Mouse (Mus musculus): ENCODE results near the gene Pfdn6. TPM values are rescaled to one million over a fixed set of nuclear protein-coding genes. Genes with fewer than 3 reads are reported as not detected.

The Pfdn6 gene
- 61.6 TPM for total RNA-seq (2023)

DNA sequence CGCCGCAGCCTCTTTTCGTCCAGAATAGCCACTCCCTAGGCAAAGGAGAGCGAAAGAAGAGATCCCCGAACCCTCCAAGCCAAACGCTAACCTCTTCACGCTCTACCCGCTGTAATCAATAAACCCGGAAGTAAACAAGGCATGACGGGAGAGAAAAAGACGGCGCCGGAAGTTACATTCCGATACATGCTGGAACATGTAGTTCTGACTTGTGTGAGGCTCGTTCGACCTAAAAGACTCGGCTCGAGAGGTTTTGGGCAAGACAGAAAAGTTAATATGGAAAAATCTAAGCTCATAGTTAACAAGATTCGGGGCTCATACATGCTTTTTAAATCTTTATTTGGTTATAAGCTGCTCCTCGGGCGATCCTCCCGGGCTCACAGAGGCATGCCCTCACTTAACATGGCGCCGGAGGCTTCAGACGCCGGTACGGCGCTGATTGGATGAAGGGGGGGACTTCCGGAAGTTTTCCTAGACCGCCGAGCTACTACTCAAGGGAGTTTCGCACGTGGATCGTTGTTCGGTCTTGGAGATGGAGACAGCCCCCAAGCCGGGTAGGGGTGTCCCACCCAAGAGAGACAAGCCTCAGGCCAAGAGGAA is at the start of gene Pfdn6, which contains the start of gene Wdr46:
TSS of gene Pfdn6 (minus strand) at position 138 of the 600 bp plus-strand sequence.
TSS of gene Wdr46 (plus strand) at position 455 of the 600 bp plus-strand sequence.

DNA sequence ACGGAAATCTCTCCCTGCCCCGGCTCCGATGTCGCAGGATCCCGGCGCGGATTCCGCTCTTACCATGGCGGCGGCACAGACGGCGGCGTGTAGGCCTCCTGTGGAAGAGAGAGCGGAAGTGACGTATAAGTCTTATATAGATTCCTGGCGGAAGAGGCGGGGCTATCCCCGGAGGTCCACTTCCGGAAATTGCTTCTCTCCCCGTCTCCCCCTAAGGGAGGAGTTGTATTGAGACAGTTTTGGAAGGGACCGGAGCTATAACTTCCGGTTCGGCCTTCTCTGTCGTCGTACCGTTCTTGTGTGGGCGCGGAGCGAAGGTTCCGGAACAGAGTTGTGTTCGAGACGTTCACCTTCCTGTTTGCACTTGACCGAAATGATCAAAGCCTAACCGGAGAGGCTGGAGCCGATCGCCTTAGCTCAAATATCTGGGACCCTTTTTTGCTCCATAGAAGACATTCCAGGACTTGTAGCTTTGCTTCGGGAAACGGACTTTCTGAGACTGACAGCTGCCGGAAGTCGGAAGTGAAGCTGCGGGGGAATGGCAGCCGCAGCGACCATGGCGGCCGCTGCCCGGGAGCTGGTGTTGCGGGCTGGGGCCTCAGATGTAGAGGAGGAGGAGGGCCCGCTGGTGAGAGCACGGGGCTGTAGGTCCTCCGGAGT is 15.5 kb upstream of the Pfdn6 start, which contains the start of the genes Vps52 and Rps18:
TSS of gene Vps52 (plus strand) at position 258 of the 660 bp plus-strand sequence.
TSS of gene Rps18 (minus strand) at position 447 of the 660 bp plus-strand sequence.

DNA sequence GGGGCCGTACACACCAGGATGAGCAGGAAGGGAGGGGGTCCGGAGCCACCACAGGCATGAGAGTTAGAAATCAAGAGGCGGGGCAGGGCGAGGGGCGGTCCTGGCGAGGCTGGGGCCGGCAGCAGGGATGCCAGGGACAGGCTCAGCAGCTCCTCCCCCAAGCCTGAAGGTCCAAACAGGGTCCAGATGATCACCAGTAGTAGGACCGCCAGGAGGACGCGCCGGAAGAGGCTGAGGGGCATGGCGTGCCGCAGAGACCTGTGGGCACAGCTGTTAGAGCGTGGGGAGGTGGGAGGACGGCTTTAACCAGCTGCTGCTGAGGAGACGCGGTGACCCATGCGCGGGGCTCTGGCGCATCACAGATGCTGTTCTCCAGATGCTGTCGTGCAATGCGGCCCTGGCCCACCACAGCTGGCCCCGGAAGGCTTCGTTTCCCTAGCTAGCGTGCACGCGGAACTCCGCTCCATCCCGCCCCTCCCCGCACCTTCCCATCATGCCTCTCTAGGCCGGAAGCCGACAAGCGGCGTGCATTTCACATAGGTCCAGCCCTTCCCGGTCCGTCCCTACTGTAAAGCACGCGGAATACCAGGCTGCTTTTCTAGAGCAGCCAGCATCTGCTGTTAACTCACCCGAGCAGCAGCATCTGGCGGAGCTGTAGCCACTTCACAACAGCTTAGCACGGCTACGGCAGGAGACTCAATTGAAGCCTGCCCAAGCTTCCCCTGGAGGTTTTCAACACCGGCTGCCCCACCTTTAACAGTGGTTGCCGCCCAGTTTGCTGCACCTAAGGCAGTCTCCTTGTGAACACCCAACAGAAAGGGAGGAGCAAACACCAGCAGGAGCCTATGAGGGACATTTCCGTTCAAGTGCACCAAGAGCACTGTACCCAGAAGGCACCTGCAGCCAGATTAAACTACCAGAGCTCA is 11.1 kb upstream of the Pfdn6 start, which contains the start of gene B3galt4:
TSS of gene B3galt4 (minus strand) at position 468 of the 926 bp plus-strand sequence.

DNA sequence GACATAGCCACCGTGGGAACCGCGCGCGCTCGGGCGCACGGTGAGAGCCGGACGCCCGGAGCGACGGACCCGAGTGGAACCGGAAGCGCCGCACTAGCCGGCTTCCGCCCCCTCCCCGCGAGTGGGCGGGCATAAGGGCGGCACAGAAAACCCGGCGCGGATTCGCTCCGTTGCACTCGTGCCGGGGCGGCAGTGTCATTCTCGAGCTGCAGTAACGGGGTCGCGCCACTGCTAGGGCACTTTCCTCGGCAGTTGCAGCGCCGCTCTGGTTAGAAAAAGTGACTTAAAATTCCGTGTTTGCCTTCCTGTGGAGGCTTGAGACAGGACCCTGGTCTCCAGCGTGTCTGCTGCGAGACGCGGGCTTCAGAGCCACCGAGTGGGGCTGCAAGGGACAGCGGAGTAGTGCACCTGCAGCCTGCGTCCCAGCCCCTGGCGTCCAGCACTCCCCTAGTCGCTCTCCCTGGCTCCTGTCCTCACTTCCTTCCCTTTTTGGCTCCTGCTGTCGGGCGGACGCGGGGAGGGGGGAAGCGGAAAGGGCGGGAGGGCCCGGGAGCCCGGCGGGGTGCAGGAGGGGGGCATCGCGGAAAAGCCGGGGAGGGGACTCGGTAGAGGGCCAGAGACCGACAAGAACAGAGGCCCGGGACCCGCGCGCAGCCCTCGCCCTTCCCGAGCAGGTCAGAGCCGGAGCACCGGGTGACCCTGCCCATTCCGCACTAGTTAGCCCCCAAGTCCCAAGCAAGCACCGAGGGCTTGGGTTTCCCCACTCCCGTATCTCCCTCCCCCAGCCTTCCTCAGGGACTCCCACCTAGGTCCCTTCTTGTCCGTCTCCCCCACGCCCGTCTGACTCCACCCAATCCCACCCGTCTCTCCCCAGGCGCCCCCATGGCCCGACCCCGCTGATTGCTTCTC is 10.5 kb downstream of the Pfdn6 start, which contains the start of gene Rgl2:
TSS of gene Rgl2 (plus strand) at position 173 of the 909 bp plus-strand sequence.

DNA sequence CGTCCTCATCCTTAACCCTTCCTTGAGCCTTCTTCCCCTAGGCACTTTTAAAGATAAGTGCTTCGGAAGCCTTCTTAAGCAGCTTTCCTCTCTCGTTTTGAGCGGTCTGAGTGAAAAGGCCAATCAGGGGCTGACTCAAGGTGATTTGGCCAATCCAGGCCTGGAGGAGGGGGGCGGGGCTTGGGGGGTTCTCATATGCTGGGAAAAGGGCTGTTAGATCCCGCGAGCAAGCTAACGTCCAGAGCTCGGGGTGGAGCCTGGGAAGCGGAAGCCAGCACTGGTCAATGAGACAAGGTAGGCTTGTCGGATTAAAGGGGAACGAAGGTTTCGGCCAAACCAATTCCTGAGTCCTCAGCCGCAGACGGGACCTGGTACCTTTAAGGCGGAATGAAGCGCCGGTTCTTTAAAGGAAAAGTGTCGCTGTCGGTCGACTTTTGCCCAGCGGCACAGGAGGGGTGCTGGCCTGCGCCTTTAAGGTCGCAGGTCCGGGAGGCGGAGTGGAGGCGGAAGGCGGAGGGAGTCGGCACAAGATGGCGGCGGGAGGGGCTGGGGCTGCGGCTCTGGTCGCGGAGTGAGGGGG is 24.4 kb downstream of the Pfdn6 start, which contains the start of the genes Tapbp and Zbtb22:
TSS of gene Tapbp (plus strand) at position 229 of the 580 bp plus-strand sequence.
TSS of gene Zbtb22 (plus strand) at position 234 of the 580 bp plus-strand sequence.

DNA sequence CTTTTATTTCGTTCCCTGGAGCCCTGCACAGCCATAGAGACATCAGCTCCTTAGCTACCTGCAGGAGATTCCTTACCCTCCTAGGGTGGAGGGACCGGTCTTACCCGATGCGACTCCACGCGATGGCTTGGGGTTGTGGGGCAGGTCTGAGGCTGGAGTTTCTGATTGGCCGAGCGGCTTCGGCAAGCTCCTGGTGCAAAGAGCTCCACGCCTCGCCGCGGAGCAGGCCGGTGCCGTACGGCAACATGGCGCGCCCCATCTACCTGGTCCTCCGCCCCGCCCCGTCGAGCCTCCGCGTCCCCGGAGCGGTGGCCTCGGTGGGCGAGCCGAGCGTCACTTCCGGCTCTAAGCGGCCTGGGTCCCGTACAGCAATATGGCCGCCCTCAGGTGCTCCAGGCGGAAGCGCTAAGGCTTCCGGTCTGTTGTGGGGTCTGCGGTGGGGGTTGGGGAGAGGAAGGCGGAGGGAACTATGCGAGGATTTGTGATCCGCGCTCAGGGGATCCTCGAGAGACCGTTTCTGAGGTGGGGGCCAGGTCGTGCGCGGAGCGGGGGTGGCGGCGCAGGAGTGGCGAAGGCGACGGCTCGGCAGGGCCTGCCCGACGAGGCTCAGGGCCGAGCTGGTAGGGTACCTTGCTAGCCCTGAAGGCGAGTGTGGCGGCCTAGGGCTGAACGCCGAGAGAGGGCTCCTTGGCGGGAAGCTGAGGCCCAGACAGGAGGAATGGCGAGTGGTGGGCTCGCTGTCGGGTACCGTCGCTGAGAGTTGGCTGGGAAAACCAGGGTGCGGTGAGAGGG is 30.9 kb downstream of the Pfdn6 start, which contains the start of gene Daxx:
TSS of gene Daxx (plus strand) at position 338 of the 792 bp plus-strand sequence.

DNA sequence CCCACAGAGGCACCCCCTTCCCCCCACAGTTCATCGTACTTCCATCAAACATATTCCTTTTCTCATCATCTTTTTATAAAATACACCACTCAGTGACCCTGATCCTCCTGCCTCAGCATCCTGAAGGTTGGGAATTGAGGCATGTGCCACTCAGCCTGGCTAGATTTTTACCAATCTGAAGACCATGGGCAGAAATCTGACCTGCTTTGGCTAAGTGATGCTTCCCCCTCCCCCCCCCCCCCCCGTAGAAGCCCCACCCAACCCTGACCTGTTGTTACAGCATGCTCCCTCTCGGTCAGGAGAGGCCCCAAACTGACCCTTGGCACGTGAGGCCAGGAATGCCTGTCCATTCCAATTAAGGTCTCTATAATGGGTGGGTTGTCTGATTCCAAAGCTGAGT is 35.3 kb downstream of the Pfdn6 start, which contains the start of gene Platr17:
TSS of gene Platr17 (plus strand) at position 301 of the 400 bp plus-strand sequence.

DNA sequence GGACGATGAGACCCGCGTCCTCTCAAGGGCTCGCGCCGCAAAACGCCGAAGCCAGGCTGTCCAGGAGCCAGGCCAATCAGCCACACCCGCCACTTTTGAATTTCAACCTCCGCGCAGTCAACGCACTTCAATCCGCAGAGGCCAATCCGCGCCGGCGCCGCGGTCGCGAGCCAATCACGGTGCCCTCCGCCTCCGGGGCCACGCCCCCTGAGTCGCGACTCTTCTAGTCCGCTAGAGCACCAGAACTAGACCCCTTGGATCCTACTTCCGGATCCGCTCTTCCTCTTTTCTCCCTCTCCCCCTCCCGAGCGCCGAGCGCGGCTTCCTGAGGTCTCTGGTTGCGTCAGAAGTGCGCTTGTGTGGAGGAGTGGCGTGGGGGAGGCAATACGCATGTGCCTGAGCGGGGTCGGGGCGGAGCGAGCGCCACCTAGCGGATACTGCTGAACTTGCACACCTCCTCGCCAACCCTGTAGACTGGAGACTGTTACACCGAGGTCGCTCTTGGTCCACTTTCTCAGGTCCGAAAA is 49.5 kb downstream of the Pfdn6 start, which contains the start of gene Kifc1:
TSS of gene Kifc1 (minus strand) at position 129 of the 527 bp plus-strand sequence.

Other genes with a start within 250 kb of the Pfdn6 start
- gene March2, start 221.7 kb downstream of the Pfdn6 start, total RNA-seq (2023) = 59.5 TPM
- gene Rab11b, start 179.8 kb downstream of the Pfdn6 start, total RNA-seq (2023) = 213 TPM
- gene Angptl4, start 158.5 kb downstream of the Pfdn6 start, total RNA-seq (2023) = 1.1 TPM
- gene Kank3, start 129.8 kb downstream of the Pfdn6 start, total RNA-seq (2023) = 1.9 TPM
- 5,043 TPM for gene Rps28, start 115.8 kb downstream of the Pfdn6 start, total RNA-seq (2023)
- gene Ndufa7, start 115.8 kb downstream of the Pfdn6 start, total RNA-seq (2023) = 121 TPM
- 8.2 TPM for gene Cd320, start 97.3 kb downstream of the Pfdn6 start, total RNA-seq (2023)
- not detected for gene Gm7029, start 66.5 kb downstream of the Pfdn6 start, total RNA-seq (2023)
- gene Kifc1, start 49.7 kb downstream of the Pfdn6 start, total RNA-seq (2023) = 11.2 TPM
- gene Platr17, start 35.2 kb downstream of the Pfdn6 start, total RNA-seq (2023) = 2.3 TPM
- gene Daxx, start 30.9 kb downstream of the Pfdn6 start, total RNA-seq (2023) = 68.7 TPM
- 309 TPM for gene Tapbp, start 24.4 kb downstream of the Pfdn6 start, total RNA-seq (2023)
- gene Zbtb22, start 24.4 kb downstream of the Pfdn6 start, total RNA-seq (2023) = 29.6 TPM
- 187 TPM for gene Rgl2, start 10.8 kb downstream of the Pfdn6 start, total RNA-seq (2023)
- 60.7 TPM for gene Wdr46, start 317 bp upstream of the Pfdn6 start, total RNA-seq (2023)
- 14.8 TPM for gene B3galt4, start 11.1 kb upstream of the Pfdn6 start, total RNA-seq (2023)
- 55.2 TPM for gene Vps52, start 15.5 kb upstream of the Pfdn6 start, total RNA-seq (2023)
- 2,022 TPM for gene Rps18, start 15.7 kb upstream of the Pfdn6 start, total RNA-seq (2023)
- gene H2-K1, start 60.0 kb upstream of the Pfdn6 start, total RNA-seq (2023) = 4,746 TPM
- 26.4 TPM for gene Ring1, start 84.3 kb upstream of the Pfdn6 start, total RNA-seq (2023)
- gene H2-Ke6, start 87.7 kb upstream of the Pfdn6 start, total RNA-seq (2023) = 130 TPM
- gene Slc39a7, start 91.3 kb upstream of the Pfdn6 start, total RNA-seq (2023) = 107 TPM
- gene Rxrb, start 91.5 kb upstream of the Pfdn6 start, total RNA-seq (2023) = 109 TPM
- 40.9 TPM for gene Col11a2, start 99.1 kb upstream of the Pfdn6 start, total RNA-seq (2023)
- 8.9 TPM for gene H2-Oa, start 152.0 kb upstream of the Pfdn6 start, total RNA-seq (2023)
- gene H2-DMa, start 179.2 kb upstream of the Pfdn6 start, total RNA-seq (2023) = 41.5 TPM
- gene Brd2, start 182.3 kb upstream of the Pfdn6 start, total RNA-seq (2023) = 400 TPM
- gene H2-DMb2, start 203.0 kb upstream of the Pfdn6 start, total RNA-seq (2023) = 40.5 TPM
- gene H2-DMb1, start 212.7 kb upstream of the Pfdn6 start, total RNA-seq (2023) = 26.0 TPM
- gene Tap1, start 247.2 kb upstream of the Pfdn6 start, total RNA-seq (2023) = 163 TPM
- 144 TPM for gene Psmb9, start 247.4 kb upstream of the Pfdn6 start, total RNA-seq (2023)

All from CD4-positive naive resting alpha-beta T cell, adult 57 days (primary cell).